Mouse (Mus musculus) neural tube, embryonic 11.5 days (tissue): Measurements from ENCODE around the gene Usp30. TPM values are rescaled to one million over a fixed set of nuclear protein-coding genes. Genes with fewer than 3 reads are reported as not detected.

Source experiments
- ATAC-seq: fragments of 200-750 bp; cut with Nextera tagmentation; 2 replicates; pipeline ENCODE4 v1.8.0; 2017; ENCODE audit warnings: moderate number of reproducible peaks, mild to moderate bottlenecking, moderate TSS enrichment, moderate library complexity; ENCODE audit not compliant: insufficient read depth, low FRiP score, low TSS enrichment
- DNase-seq: peaks from one replicate; pipeline ENCODE4 v3.0.0-alpha.2; 2015; ENCODE audit warnings: low spot score
- H3K27ac ChIP-seq: fragments of 300-500 bp; sonication (generic); 2 replicates; pipeline ENCODE4 v1.5.1; 2014; ENCODE audit warnings: low read depth, mild to moderate bottlenecking, low read length
- H3K27me3 ChIP-seq: fragments of 300-500 bp; sonication (generic); 2 replicates; pipeline ENCODE4 v1.6.1; 2014; ENCODE audit warnings: mild to moderate bottlenecking, low read length, mixed read lengths; ENCODE audit not compliant: control insufficient read depth, insufficient read depth
- H3K36me3 ChIP-seq: fragments of 300-500 bp; sonication (generic); 2 replicates; pipeline ENCODE4 v1.6.1; 2014; ENCODE audit warnings: mild to moderate bottlenecking, low read length, moderate library complexity, mixed read lengths; ENCODE audit not compliant: control insufficient read depth, insufficient read depth
- H3K4me1 ChIP-seq: fragments of 300-500 bp; sonication (generic); 2 replicates; pipeline ENCODE4 v1.6.1; 2014; ENCODE audit warnings: low read length, mixed read lengths; ENCODE audit not compliant: control insufficient read depth, insufficient read depth
- H3K4me2 ChIP-seq: fragments of 300-500 bp; sonication (generic); 2 replicates; pipeline ENCODE4 v1.6.1; 2014; ENCODE audit warnings: low read depth, mild to moderate bottlenecking, moderate library complexity
- H3K4me3 ChIP-seq: fragments of 300-500 bp; sonication (generic); 2 replicates; pipeline ENCODE4 v1.5.1; 2014; ENCODE audit warnings: low read depth, low read length
- H3K9ac ChIP-seq: fragments of 300-500 bp; sonication (generic); 2 replicates; pipeline ENCODE4 v1.6.1; 2014; ENCODE audit warnings: mild to moderate bottlenecking, low read length
- H3K9me3 ChIP-seq: fragments of 300-500 bp; sonication (generic); 2 replicates; pipeline ENCODE4 v1.6.1; 2016; ENCODE audit warnings: low read length; ENCODE audit not compliant: control insufficient read depth
- WGBS: fragments of 180-500 bp; shearing (Covaris S2); extraction: QIAGEN DNeasy Blood & Tissue Kit; methylation state at CpG from one replicate; pipeline ENCODE4 v1.1.7; 2014; 5-methylcytosine and 5-hydroxymethylcytosine counted together
- polyA plus RNA-seq: library from polyadenylated mRNA; unstranded; fragments of >200 nt; fragmentation: Nextera tagmentation; extraction: Ambion mirVana; gene quantifications from 2 replicates; pipeline ENCODE4 v1.2.1, GENCODE M21; 2014

Gene Usp30
- polyA plus RNA-seq, 1 experiment from 2014 or later, result 14.5 TPM

DNA sequence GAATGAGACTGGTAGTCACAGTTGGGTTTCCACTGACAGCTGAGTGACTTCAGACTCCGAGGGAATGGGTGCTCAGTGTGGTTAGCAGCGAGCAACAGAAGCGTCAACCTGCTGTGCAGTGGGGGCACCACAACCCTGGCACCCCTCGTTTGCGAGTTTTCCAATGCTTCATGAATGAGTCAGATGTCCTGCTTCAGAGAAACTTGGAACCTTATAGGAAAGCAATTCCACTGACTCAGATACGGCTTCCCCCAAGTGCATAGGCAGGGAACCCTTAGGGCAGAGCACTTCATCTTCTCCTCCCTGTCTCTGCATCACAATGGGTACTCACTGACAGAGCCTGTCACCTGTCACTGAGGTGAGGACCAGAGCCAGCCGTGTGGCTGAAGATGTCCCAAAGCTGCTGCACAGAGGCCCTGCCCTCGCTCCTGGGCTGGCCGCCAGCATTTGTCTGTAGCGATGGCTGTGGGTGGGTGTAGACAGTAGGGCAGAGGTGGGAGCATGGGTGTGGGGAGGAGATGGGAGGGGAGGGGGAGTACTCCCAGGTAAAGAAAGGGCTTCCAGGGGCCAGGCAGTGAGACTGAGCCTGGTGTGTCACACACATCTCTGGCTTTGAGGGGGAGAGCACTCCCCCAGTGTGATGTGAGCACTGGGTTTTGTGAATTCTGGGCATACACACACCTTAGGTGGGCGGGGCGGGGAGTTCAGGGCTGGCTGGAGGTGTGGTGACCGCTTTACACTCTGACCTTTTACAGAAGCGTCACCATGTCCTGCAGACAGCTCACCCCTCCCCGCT, 72.4 kb downstream of the Usp30 start:
- H3K9me3 ChIP-seq, result no peaks in the 10 kb centered on the region
- H3K4me1 ChIP-seq, result peaks cover 2% of the 10 kb centered on the region; the same call in 1 of the 2 replicates
- H3K4me3 ChIP-seq, result no peak overlapping the region
- WGBS, result 92% methylated on average over 15 of the region's 15 CpGs
- H3K36me3 ChIP-seq, result no peaks in the 10 kb centered on the region; the same call in 1 of the 2 replicates
- no peak for ATAC-seq
- no peak for DNase-seq
- H3K27me3 ChIP-seq, result no peaks in the 10 kb centered on the region
- no peak overlapping the region for H3K9ac ChIP-seq
- no peak overlapping the region for H3K27ac ChIP-seq
- no peak overlapping the region for H3K4me2 ChIP-seq

DNA sequence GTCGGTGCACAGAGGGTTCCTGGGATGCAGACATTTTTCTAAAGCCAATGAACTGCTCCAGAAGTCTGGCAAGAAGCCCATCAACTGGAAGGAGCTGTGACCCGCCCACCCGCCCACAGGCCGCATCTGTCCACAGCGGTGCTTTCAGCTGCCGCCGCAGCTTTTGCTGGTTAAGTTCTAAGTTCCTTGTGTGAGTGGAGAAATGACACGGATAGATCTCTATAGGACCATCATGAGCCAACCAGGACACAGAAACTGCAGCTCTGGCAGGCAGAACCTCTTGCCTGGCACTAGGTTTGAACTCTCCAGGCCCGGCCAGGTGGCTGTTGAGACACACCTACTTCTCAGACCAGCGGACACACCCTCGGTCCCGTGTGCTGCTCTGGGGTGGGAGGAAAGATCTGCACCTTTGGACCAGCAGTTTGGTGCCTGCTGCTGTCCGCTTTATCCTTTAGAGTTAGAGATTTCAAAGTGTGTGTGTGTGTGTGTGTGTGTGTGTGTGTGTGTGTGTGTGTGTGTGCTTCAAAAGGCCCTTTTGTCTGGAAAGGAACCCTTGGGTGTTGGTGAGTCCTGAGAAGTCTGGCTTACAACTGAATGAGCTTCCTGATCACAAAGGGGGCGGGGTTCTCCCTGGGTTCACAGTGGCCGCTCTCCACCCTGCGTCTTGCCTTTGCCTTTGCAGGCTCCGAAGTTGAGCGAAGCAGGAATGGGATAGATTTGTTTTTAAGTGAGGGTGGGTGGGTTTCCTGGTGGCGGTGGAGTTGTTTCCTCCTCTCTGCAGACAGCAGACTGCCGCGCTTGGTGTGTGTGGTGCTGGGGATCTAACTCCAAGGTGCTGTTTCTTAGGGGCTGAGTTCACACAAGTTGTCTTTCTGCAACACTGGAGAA, 73.3 kb downstream of the Usp30 start:
- H3K9ac ChIP-seq, result no peak overlapping the region

DNA sequence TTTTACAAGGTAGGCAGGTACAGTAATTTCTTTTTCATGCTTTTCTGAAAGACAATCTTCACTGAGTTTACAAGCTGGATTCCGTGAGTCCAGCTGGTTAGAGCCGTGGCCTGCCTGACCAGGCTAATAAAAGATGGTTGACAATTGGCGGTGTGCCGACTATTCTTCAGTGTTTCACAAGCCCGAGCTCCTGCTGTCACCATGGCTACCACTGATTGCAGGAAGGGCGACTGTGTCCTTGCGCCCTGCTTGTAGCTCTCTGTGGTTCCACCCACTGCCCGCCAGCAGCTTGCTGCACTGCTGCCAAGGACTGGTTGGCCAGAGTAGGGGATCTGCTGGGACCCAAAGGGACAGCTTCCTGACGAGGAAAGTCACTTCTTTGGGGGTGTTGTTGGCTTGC, 73.9 kb downstream of the Usp30 start:
- Histone ChIP-seq H3K36me3 (no peaks in the 10 kb centered on the region; the same call in 1 of the 2 replicates), H3K27ac (no peak overlapping the region), H3K27me3 (no peaks in the 10 kb centered on the region), H3K4me3 (no peak overlapping the region), H3K9me3 (no peaks in the 10 kb centered on the region), H3K4me1 (0 out of 2 replicates have a peak, but pooled peaks cover 2% of the 10 kb centered on the region), H3K4me2 (no peak overlapping the region), H3K9ac (no peak overlapping the region)
- ATAC-seq (peak; percentile 63; the same call in 1 of the 2 replicates), DNase-seq (peak; percentile 65)
- WGBS, result 31% methylated on average over 9 of the region's 9 CpGs

More for the DNA sequence above, 73.3 kb downstream of the Usp30 start:
- DNase-seq, result no peak
- Histone ChIP-seq H3K36me3 (no peaks in the 10 kb centered on the region; the same call in 1 of the 2 replicates), H3K4me2 (no peak overlapping the region), H3K27me3 (no peaks in the 10 kb centered on the region), H3K4me3 (no peak overlapping the region), H3K4me1 (0 out of 2 replicates have a peak, but pooled peaks cover 2% of the 10 kb centered on the region), H3K9me3 (no peaks in the 10 kb centered on the region), H3K27ac (no peak overlapping the region)
- no peak for ATAC-seq
- WGBS, result 75% methylated on average over 21 of the region's 21 CpGs

DNA sequence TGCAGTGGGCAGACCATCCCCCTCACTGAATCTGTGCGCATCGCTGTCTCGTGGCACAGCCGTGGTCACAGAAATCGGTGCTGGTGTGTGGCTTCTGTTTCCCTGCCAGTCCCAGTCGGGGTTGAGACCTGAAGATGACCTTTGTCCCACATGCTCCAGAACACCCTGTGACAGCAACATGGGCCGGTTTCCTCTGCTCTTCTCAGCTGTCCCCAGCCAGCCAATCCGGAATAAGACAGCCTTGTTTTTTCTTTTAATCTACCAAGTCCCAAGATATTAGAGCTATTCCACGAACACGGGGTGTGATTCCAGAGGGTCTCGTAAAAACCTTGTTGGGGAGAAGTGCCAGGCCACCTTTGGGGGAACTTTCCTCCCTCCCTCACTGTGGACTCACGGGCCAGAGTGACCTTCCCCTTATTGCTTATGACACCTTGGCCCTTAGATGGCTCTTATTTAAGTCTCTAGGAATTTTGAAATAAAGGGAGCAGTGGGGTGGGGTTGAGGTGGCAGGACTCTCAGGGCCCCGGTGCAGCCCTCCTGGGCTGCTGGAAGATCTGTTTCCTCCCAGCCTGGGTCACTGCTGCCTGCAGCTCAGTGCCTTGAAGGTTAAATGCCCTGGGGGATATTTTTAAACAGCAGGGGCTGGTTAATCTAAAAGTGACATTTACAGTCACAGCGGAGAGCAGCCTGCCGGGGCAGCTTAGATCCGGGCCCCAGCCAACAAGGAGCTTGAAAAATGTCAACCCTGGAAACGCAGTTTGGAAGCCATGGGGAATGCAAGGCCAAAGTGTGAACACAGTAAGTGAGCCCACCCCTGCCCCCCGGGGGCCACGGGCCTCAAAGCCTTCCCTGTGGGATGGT, 81.0 kb downstream of the Usp30 start, which contains the start of gene Acacb:
Gene Acacb (plus strand): TSS at position 508 of the 861 bp plus-strand sequence.
- Histone ChIP-seq H3K27me3 (no peaks in the 10 kb centered on the region), H3K4me1 (no peaks in the 10 kb centered on the region), H3K36me3 (no peaks in the 10 kb centered on the region), H3K9me3 (no peaks in the 10 kb centered on the region), H3K4me2 (no peak within 1 kb of the TSS), H3K4me3 (no peak within 1 kb of the TSS), H3K9ac (no peak within 1 kb of the TSS), H3K27ac (no peak within 1 kb of the TSS)
- WGBS, result 53% methylated on average over 19 of the region's 19 CpGs
- ATAC-seq (no peak), DNase-seq (no peak)

DNA sequence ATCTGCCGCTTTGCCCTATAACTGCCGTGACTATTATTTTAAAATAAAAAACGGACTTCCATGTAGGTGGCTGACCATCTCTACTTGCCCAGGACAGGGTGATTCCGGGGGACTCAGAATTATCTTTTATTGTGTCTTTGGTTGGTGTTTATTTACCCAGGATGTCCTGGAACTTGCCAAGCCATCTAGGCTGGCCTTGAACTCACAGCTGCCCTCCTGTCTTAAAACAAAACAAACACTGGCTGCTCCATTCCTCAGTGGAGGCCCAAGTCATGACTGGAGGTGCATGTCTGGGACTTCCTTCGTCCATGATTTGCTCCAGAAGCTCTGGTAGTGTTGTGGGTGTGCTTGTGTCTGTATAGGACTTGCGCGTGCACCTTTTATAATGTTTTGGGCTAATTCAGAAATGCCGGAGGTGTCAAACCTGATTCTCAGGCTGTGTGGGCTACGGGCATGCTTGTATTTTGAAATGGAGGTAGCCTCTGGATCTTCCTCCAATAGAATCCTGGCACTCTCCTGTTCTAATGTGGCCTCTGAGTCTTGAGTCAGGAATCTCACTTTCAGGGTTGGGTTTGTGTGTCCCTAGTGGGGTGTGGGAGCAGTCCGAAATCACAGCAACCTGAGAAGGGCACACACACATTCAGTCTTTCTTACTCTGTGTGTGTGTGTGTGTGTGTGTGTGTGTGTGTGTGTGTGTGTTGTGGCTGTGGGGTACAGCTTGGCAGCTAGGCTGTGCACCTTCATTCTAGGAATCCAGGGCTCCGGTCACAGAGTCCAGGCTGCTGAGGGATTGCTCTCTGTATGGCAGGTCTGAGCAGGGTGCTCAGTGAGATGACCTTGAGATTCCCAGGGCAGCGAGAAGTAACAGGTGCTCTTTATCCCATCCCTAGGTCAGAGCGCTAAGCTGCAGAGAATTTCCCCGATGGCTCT, 82.0 kb downstream of the Usp30 start:
- no peak overlapping the region for H3K4me2 ChIP-seq
- H3K9me3 ChIP-seq, result no peaks in the 10 kb centered on the region
- H3K27ac ChIP-seq, result no peak overlapping the region
- WGBS, result 85% methylated on average over 14 of the region's 14 CpGs
- no peak overlapping the region for H3K9ac ChIP-seq
- no peaks in the 10 kb centered on the region for H3K36me3 ChIP-seq
- no peaks in the 10 kb centered on the region for H3K4me1 ChIP-seq
- ATAC-seq (no peak), DNase-seq (no peak)
- H3K27me3 ChIP-seq, result no peaks in the 10 kb centered on the region
- H3K4me3 ChIP-seq, result no peak overlapping the region

DNA sequence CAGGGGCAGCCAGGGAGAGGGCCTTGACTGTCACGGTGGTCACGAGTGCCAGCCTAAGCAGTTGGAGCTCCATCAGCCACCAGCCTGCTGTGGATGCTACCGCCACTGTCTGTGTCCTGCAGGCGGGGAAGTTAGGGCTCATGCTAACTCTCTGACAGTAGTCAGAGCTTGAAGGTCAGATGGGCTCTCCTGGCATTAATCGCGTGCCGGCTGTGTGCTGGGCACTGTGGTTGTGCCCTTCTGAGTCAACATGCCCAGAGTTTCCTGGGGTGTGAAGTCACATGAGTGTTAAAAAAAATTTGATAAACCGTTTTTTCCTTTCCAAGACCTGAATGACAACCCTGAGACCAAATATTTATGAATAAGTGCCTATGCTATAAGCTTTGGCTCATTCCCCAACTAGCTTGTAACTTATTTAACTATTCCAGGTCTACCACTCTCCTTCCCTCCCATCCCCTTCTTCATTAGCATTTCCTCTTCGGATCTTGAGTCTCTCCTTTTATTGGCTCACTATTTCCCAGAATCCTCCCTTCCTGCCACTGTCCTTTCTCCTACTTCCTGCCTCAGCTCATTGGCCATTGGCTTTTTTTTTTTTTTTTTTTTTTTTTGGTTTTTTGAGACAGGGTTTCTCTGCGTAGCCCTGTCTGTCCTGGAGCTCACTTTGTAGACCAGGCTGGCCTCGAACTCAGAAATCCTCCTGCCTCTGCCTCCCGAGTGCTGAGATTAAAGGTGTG, 87.3 kb downstream of the Usp30 start:
- H3K4me3 ChIP-seq, result no peak overlapping the region
- H3K36me3 ChIP-seq, result no peaks in the 10 kb centered on the region
- 85% methylated on average over 12 of the region's 12 CpGs for WGBS
- no peaks in the 10 kb centered on the region for H3K9me3 ChIP-seq
- no peaks in the 10 kb centered on the region for H3K27me3 ChIP-seq
- ATAC-seq, result no peak
- no peak overlapping the region for H3K9ac ChIP-seq
- H3K27ac ChIP-seq, result no peak overlapping the region
- H3K4me1 ChIP-seq, result no peaks in the 10 kb centered on the region
- H3K4me2 ChIP-seq, result no peak overlapping the region
- DNase-seq, result no peak

DNA sequence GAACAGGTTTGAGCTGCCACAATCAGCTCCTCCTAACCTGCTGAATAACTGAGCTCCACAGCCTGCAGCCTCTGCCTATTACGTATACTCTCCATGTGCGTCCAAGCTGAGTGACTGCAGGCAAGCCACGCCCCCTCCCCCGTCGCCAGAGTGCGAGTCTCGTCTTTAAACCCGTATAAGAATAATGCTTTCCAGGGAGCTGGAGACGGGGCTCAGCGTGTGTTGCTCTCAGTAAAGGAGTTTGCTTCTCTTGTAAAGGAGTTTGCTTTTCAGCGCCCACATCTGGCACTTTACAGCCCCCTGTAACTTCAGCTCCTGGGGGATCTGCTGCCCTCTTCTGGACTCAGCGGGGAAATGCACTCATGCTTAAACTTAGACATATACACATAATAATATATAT, 88.2 kb downstream of the Usp30 start:
- H3K9ac ChIP-seq, result no peak overlapping the region
- no peak overlapping the region for H3K27ac ChIP-seq
- H3K9me3 ChIP-seq, result no peaks in the 10 kb centered on the region
- no peak overlapping the region for H3K4me2 ChIP-seq
- ATAC-seq (no peak), DNase-seq (peak; percentile 57)
- H3K4me3 ChIP-seq, result no peak overlapping the region; the same call in 1 of the 2 replicates
- H3K4me1 ChIP-seq, result no peaks in the 10 kb centered on the region
- no peaks in the 10 kb centered on the region for H3K36me3 ChIP-seq
- WGBS, result 3% methylated on average over 12 of the region's 12 CpGs
- H3K27me3 ChIP-seq, result no peaks in the 10 kb centered on the region
